Mouse (Mus musculus) heart, postnatal 0 days (tissue): ENCODE data around the gene Cops6.

Source experiments
- CTCF ChIP-seq: IDR thresholded peaks from 2 replicates; pipeline ENCODE4 v1.5.1; 2016; ENCODE audit warnings: antibody characterized with exemption, control low read depth, low read depth
- EP300 ChIP-seq: IDR thresholded peaks from 2 replicates; pipeline ENCODE4 v1.6.1; 2016; ENCODE audit warnings: antibody characterized with exemption, low read depth

GRCm38 (mm10) chr5:138138585-138138984 is 22.3 kb upstream of the Cops6 start:
- TF ChIP-seq CTCF (no peak), EP300 (no peak)
